Mouse (Mus musculus) ovary, postnatal 10 days (tissue): ENCODE data around the gene Klhdc7b.
"Not testable (repeated sequence)": the region's sequence is repeated elsewhere in the genome, so short reads cannot be mapped to it uniquely, and the experiment has no call there.

Experiments
- DNase-seq: peaks from one replicate; pipeline ENCODE4 v3.0.0; 2022; ENCODE audit warnings: low spot score

The Klhdc7b gene

DNA sequence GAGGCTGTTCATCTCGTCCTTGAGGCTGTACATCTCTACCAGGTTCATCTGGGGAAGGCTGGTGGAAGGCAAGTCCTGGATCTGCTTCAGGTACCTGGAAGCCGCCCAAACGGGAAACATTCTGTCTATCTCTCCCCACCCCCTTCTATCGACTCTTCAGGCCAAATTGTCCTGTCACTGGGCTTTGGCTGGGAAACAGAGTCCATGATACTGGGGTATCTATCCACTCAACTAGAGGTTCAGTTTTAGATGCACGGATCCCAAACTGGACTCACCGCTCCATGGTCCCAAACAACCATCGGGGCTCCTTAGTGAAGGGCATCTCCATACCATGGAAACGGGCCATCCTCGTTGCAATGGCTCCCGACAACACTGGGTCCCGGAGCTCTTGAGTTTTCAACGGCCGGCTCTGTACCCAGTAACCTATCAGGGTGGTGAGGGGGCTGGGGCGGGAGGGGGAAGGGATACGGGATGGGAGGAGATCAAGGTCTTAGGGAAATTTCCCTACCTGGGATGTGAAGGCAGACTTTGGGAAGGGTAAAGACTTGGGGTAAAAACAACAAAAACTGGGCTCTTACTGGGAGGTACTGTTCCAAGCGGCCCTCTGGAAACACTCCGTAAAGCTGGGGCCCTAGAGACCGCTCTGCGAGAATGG lies 43.5 kb downstream of the Klhdc7b start:
- DNase-seq, result no peak

DNA sequence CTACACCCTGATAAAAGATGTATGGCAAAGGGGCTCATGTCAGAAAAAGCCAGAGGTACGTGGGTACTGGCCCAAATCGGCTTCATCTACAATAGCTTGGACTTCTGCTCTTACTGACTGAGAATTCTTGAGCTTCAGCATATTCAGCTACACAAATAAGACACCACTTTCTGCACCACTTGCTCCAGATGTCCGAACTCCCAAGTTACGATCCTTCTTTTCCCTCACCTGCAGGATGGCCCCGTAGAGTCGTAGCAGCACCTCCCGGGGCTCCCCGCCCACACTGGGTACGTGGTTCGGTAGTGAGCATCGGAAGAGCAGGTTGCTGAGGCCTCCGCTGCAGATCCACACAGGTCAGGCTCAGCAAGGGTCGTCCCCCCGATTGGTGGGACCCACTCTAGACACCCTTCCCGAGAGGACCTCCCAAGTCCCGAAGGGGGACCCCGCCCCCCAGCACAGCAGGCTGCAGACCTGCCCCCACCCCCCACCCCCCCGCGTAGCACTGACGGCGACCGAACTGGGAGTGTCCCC lies 44.2 kb downstream of the Klhdc7b start:
- no peak for DNase-seq

DNA sequence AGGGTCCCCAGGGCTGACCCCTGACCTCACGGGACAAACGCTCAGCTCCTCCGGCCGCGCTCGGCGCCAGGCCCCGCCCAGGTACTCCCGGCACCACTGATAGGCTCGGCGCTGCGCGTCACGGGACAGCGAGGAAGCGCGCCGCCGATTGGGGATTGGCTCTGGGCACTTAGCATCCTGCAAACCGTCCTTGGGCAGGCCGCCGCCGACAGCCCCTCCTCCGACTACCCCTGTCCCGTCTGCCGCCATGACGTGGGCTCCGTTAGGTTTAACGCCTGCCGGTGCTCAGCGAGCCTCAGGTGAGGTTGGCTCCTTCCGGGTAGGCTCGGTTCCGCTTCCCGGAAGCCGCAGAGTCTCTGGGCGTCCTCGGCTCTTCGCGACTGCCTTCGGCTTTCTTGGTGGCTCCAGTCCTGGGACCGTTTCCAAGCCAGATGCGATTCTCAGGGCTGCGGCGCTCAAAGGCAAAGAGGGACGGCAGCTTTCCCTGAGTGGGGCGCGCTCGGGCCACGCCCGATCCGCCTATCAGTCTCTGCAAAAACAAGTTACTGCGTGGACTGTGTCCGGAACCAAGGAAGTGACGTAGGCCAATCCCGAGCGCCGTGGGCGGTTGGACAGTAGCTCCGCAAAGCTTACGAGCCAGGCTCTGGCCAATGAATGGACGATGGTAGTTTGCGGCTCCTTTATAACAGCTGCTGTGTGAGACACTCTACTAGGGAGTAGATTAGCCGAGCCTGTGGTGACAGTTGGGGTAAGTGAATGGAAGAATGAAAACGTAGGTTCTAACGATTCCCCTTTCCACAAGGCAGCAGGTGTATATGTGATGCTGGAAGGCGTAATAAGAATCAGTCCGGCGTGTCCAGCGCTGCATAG lies 44.9 kb downstream of the Klhdc7b start, which contains the start of the genes C730034F03Rik, Gm44502 and Chkb:
Gene C730034F03Rik (plus strand): TSS at position 238 of the 870 bp plus-strand sequence.
Gene Gm44502 (minus strand): TSS at position 345 of the 870 bp plus-strand sequence.
Gene Chkb (minus strand): TSS at position 557 of the 870 bp plus-strand sequence.
- DNase-seq, result peak; percentile 75

DNA sequence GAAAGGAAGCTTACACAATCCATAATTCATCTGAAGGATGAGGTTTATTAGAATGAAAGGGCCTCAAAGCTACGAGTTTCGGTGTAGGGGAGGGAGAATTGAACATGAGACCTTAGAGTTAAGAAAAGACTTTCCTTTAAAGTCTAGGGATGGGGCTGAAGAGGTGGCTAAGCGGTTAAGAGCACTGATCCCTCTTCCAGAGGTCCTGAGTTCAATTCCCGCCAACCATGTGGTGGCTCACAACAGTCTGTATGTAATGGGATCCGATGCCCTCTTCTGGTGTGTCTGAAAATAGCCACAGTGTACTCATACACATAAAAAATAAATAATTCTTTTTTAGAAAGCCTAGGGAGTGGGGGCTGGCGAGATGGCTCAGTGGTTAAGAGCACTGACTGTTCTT lies 45.6 kb downstream of the Klhdc7b start:
- no peak for DNase-seq

DNA sequence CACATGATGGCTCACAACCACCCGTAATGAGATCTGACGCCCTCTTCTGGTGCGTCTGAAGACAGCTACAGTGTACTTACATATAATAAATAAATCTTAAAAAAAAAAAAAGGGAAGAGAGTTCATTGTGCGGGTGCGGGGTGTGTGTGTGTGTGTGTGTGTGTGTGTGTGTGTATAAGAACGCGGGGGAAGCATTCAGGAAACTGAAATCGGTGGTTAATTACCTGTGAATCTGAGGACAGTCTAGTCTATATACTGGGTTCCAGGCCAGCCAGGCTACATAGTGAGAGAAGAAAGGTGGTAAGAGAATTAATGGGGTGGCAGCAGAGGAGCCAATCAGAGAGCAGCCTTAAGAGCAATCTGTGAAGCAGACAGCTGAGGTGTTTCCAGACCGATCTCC lies 46.1 kb downstream of the Klhdc7b start:
- not testable (repeated sequence) for DNase-seq

DNA sequence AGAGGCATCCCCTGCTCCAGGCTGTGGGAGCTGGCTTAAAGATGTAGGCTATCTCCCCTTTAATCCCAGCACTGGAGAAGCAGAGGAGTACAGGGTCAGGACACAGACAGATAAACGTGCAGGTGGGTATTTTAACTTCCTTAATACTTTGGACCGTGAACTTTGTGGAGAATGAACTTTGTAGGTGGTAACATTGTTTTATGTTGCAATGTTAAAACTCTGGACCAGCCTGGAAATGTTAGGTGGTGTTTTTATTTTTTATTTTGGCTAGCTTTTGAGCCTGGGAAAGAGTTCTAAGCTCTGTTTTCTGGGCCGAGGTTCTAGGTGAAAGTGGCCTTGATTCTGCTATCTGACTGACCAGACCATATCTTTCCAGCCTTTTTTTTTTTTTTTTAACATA lies 46.6 kb downstream of the Klhdc7b start:
- no peak for DNase-seq

DNA sequence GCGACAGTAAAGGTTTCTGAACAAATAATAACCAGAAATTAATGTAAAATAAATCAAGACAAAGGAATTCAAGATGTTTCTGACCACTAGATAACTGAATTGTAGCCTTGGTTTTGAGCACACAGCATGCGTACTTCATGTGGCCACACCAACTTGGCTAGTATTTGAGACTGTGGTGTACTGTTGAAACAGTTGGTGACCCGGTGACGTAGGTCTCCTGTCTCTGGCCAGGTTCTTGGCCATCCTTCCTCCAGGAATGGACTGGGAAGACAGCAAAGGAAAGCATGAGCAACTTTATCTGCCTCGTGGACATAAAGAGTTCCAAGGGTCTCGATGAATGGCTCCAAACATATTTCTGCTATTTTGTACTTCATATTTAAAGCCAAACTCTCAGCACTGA lies 47.1 kb downstream of the Klhdc7b start:
- no peak for DNase-seq

DNA sequence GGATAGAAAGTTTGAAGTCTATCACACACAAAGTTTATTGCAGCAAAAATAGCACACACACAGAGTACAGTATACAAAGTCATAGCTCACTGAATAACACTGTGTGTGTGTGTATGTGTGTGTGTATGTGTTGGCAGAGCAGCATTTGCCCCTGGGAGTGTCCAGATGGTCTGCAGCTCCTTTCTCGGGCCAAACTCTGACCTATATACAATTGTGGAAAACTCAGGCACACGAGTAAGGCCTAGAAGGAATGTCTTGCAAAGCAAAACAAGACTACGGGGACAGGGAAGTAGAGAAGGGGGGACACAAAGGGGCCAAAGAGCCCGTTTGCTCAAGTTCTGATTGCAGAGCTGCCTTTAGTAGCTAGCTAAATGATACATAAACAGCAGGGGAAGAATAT lies 48.2 kb downstream of the Klhdc7b start:
- no peak for DNase-seq

DNA sequence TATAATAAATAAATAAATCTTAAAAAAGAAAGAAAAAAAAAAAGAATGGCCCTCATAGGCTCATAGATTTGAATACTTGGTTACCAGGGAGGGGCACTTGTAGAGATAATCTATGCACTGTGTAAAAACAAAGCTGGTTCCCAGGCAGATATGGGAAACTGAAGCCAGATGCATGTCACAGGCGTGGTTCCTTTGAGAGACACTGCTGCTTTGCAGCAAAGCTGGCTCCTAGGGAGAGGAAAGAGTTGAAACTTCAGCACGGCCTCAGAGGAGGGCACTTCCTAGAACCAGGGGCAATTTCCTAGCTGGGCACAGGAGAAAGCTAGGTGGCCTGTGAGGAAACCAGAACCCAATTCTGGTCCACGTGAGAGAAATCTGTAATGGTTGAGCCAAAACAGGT lies 49.4 kb downstream of the Klhdc7b start:
- no peak for DNase-seq

DNA sequence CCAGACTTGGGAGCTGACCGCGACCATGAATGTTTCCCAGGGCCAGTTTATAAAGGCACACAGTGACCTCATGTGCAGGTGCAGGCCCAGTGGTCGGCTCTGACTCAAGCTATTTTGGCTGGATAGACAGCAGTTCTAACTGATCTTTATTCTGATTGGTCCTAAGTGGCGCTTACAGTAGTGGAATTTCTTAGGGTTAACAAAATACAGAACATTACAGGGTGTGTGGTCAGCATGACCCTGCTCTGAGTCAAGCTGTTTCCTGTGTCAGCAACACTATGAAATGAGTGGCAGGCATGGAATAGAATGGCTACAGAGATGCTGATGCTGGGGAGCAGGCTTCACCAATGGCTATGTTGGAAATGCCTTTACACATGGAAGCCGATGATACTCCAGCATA lies 51.2 kb downstream of the Klhdc7b start:
- no peak for DNase-seq
